Comparison of ENCODE assay signal across 15 mouse cellular contexts in the genomic region with DNA sequence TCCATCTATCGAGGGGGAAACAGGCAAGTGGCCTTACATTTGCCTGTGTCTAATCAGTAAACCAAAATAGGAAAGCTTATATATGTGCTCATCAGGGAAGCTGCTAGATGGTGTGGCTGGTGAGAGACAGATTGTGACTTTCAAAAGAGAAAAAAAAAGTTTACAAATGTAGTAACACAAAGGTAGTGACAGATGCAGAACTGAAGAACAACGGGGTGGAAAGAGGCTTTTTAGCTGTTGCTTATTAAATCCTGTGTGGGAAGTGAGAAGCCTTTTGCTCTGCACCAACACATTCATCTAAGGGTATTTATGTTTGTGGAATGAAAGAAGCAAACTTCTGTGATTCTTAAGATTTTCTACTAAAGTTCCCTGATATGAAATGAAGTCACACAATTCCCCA.
DNase-seq lines count a peak whose midpoint lies in the region.
"Had no signal": no experiment of that assay in that cellular context is flagged by ENCODE, and none has a peak within 500 bp of the region (broad histone marks: within the 10 kb centered on the region; RNA-seq: fewer than 3 reads in every experiment).

No protein-coding gene starts in this region.

- peak; percentile 28 to 50 for DNase-seq in frontal cortex, adult 2 months (ENCODE audit: extremely low spot score in 1 of 2, low spot score in 1 of 2)
- DNase-seq in frontal cortex, postnatal 25 days (ENCODE audit: low spot score in 2 of 2): no peak
- DNase-seq in left cerebral cortex, adult 18-20 months (ENCODE audit: low spot score in 2 of 2): peak; percentile 2 to 3
- no peak for DNase-seq in left cerebral cortex, postnatal 36 days (ENCODE audit: low spot score in 2 of 2)
- peak; percentile 4 to 12 for DNase-seq in right cerebral cortex, postnatal 36 days (ENCODE audit: low spot score in 2 of 2)
- DNase-seq in right cerebral cortex, postnatal 10 days (ENCODE audit: low spot score in 2 of 2): no peak
- peak; percentile 69 for DNase-seq in telencephalon, adult 2 months (ENCODE audit: low read depth, low spot score)
- no peak for DNase-seq in lung, postnatal 10 days
- DNase-seq: adrenal gland, postnatal 10 days; cerebellum, adult 11-12 months; cerebellum, adult 9-11 months; cerebellum, postnatal 36 days; gastrocnemius, postnatal 10 days; heart, adult 18-20 months; heart, postnatal 14 days had no signal

- intact Hi-C loops in left cerebral cortex, postnatal 36 days (cut with DNase I): no loop called here

Comparison
In these comparisons a context has a peak if more than half of its experiments do, and no peak if none do; other contexts are left out.
1. DNase-seq: peak in frontal cortex, adult 2 months (2 of 2), left cerebral cortex, adult 18-20 months (2 of 2), right cerebral cortex, postnatal 36 days (2 of 2) and telencephalon, adult 2 months (single experiment); none in frontal cortex, postnatal 25 days (0 of 2), left cerebral cortex, postnatal 36 days (0 of 2), right cerebral cortex, postnatal 10 days (0 of 2) and lung, postnatal 10 days (single experiment).